Mouse (Mus musculus) adrenal gland, adult 8-10 months (tissue): ENCODE data around the gene Lrwd1. TPM values are rescaled to one million over a fixed set of nuclear protein-coding genes. Genes with fewer than 3 reads are reported as not detected.
"Not testable (repeated sequence)": the region's sequence is repeated elsewhere in the genome, so short reads cannot be mapped to it uniquely, and the experiment has no call there.

Experiments
- DNase-seq: peaks from one replicate; pipeline ENCODE4 v3.0.0; 2022
- total RNA-seq, 4 experiments: library from RNA; stranded (reverse); gene quantifications; 2 replicates each; pipeline ENCODE4 v1.2.4; 2022

Gene Lrwd1
- total RNA-seq, 4 experiments from 2014 or later, result 10.8 to 21.6 (median 14.9) TPM

GRCm38 (mm10) chr5:136147704-136148103 lies 11.8 kb upstream of the Lrwd1 start:
- no peak for DNase-seq

GRCm38 (mm10) chr5:136146936-136147335 lies 11.1 kb upstream of the Lrwd1 start:
- DNase-seq, result no peak

- no peak for DNase-seq
Observed at GRCm38 (mm10) chr5:136144606-136145430, 8.9 kb upstream of the Lrwd1 start.

- DNase-seq, result no peak
Observed at GRCm38 (mm10) chr5:136143161-136143755, 7.4 kb upstream of the Lrwd1 start.

- no peak for DNase-seq
Observed at GRCm38 (mm10) chr5:136142746-136143145, 6.9 kb upstream of the Lrwd1 start.

DNA sequence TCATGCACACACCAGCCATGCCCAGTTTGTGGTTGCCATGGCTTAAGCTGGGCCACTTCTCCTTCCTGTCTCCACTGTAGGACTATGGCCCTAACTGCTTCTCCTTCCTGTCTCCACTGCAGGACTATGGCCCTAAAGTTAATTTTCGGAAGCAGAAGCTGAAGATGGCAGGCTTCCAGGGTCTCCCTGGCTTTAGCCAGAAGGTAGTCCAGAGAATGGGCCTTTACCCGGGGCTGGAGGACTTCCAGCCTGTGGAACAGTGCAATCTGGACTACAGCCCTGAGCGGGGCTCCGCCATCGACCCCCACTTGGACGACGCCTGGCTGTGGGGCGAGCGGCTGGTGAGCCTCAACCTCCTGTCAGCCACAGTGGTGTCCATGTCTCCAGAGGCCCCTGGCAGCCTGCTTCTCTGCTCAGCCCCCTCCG lies 4.2 kb upstream of the Lrwd1 start:
- no peak for DNase-seq

DNA sequence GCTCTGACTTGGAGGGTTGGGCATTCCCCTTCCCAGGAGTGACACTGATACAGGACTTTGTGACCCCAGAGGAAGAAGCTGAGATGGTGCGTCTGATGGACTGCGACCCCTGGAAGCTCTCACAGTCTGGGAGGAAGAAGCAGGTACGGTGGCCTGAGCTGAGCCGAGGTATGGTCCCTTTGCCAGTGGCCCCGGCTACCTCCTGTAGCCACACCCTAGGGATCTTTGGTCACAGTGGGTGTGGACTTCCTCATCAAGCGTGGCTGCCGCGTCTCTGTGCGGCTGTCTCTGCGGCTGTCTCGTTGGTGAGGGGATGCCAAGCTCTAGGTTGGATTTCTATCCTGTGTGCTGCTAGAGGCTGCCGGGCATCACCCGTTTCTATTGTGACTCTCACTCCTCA lies 3.5 kb upstream of the Lrwd1 start:
- no peak for DNase-seq

DNA sequence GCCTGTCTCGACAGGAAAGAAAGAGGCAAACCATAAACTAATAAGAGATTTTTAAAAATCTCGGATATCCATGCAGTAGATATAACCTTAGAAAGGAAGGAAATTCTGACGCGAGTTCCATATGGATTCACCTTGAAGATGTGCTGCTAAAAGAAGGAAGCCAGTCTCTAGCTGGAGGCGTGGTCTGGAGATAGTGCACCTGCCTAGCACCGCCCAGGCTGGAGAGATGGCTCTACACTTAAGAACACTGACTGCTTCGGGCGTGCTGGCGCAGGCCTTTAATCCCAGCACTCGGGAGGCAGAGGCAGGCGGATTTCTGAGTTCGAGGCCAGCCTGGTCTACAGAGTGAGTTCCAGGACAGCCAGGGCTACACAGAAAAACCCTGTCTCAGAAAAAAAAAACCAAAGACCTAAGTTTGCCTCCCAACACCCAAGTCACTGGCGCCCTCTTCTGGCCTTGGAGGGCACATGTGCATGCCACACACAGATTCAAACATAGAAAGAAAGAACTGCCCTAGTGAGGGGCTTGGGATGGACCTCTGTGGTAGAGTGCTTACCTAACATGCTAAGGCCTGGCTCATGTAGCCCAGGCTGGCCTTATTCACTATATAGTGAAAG lies 1.9 kb upstream of the Lrwd1 start:
- no peak for DNase-seq

- no peak for DNase-seq
Observed at GRCm38 (mm10) chr5:136136292-136136990, 567 bp upstream of the Lrwd1 start.

DNA sequence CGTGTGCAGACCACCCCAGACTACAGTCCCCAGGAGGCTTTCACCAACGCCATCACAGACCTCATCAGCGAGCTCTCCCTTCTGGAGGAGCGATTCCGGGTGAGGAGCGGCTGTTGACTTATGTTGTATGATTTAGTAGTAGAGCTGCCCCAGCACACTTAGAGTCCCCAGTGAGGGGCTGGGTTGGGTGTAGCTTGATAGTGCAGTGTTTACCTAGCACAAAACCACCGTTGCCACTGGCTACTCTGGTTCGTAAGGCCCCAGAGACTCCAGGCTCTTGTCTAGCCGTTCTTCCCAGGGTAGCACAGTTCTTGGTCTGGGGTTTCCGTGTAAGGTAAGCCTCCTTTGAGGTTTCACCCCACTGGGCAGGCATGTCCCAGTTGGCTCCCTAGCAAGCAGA lies 13.7 kb downstream of the Lrwd1 start:
- no peak for DNase-seq

GRCm38 (mm10) chr5:136116784-136117112 lies 19.1 kb downstream of the Lrwd1 start:
- DNase-seq, result no peak

GRCm38 (mm10) chr5:136115891-136116783 lies 19.7 kb downstream of the Lrwd1 start, which contains the start of gene Polr2j:
TSS of gene Polr2j (plus strand) at chr5:136116631.
- DNase-seq, result peak; percentile 93

GRCm38 (mm10) chr5:136113546-136113945 lies 22.3 kb downstream of the Lrwd1 start:
- not testable (repeated sequence) for DNase-seq

- DNase-seq, result peak; percentile 33
Observed at GRCm38 (mm10) chr5:136109042-136109441, 26.8 kb downstream of the Lrwd1 start.

GRCm38 (mm10) chr5:136108486-136108885 lies 27.4 kb downstream of the Lrwd1 start:
- no peak for DNase-seq

GRCm38 (mm10) chr5:136104511-136104910 lies 31.4 kb downstream of the Lrwd1 start:
- no peak for DNase-seq

DNA sequence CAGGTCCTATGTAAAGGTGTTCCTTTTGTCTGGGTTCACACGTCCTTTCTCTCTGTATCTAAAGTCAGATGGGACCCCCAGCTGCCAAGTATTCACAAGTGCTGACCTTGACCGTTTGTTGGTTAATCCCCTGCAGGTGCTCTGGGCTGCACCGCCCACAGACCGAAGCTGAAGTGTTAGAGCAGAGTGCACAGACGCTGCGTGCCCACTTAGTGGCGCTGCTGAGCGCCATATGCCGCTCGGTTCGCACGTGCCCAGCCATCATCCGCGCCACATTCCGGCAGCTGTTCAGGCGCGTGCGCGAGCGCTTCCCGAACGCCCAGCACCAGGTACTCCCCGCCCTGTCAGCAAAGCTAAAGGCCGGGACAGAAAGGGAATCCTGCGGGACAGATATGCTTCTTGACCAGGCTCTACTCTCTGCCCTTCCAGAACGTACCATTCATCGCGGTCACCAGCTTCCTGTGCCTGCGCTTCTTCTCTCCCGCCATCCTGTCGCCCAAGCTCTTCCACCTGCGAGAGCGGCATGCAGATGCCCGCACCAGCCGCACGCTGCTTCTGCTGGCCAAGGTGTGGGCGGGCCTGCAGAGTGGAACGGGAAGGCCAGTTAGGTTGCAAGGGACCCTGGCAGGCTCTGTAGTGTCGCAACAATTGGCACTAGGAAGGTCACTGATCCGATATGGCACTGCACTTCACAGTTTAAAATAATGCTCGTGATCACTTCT lies 33.6 kb downstream of the Lrwd1 start:
- DNase-seq, result no peak

DNA sequence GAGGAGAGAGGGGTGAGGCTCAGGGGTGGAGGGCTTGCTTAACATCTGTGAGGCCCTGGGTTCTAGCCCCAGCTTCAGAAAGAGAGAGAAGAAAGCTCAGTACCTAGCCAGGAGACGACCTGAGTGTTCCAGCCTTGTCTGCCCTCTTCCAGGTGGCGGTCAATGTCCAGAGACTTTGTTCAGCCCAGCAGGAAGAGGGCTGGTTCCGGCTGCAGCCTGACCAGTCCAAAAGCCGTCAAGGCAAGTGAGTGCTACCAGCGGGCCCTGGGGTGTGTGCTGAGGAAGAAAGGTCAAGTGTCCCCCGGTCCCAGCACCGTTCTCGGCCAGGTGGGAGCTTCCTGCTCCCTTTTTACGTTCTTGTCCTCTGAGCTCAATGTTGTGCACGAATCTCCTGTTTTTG lies 37.3 kb downstream of the Lrwd1 start:
- DNase-seq, result no peak

- DNase-seq, result no peak
Observed at GRCm38 (mm10) chr5:136095089-136095488, 40.8 kb downstream of the Lrwd1 start.

DNA sequence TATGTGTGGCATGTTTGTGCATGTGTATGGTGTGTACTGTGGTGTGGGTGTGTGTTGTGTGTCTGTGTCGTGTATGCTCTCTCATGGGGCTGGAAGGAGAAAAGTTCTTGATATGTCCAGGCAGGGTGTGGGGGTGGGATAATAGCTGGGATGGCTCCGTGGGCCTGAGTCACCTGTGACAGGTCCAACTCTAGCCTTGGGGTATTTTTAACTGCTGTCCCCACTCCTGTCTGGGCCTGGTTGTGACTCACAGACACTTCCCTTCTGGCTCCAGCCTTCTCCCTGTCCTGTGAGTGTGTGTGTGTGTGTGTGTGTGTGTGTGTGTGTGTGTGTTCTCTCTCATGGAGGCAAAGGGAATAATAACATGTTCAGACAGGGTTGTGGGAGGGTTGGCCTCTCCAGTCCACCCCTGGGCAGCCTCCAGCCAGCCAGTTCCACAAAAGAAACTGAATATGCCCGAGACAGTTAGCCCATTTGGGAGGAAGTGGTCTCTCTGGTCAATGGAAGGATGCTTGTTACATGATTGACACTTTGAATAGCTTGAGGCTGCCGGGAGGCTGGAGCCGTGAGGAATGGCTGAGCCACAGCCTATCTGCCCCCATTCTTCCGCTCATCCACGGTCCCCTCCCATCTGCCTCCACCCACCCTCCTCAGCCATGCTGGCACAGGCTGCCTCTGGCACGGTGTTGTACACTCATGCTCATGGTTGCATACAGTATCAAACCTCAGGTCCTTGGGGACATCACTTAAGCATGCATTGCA lies 41.4 kb downstream of the Lrwd1 start:
- no peak for DNase-seq

DNA sequence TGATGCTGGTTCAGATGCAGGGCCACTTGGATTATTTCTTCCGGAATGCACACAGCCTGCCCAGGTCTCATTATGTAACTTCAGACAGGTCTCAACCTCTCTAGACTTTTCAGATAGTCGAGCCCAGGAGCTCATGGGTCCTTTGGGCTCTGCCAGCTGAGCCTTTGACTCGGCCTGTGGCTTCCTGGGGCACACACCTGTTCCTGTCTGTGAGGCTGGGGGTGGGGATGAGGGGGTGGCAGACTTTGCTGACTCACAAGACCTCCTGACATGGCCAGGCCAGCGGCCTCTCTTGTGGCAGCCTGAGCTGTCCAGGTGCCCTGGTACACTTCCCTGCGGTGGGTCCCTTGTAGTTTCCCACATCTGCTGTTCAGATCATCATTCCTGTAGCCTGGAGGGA lies 43.9 kb downstream of the Lrwd1 start:
- no peak for DNase-seq
